Mouse (Mus musculus): ENCODE data around the gene Cep83. TPM values are rescaled to one million over a fixed set of nuclear protein-coding genes. Genes with fewer than 3 reads are reported as not detected.
"Not testable (repeated sequence)": the region's sequence is repeated elsewhere in the genome, so short reads cannot be mapped to it uniquely, and the experiment has no call there.

The Cep83 gene
- polyA plus RNA-seq, 1 experiment from 2014 or later, result 18.4 TPM

- Histone ChIP-seq H3K9me3 (replicated peaks; ENCODE audit: control insufficient read depth, low read length) (no peaks in the 10 kb centered on the region), H3K4me2 (ENCODE audit: low read length) (no peak overlapping the region), H3K4me1 (ENCODE audit: control insufficient read depth, insufficient read depth, low read length) (peaks cover 3% of the 10 kb centered on the region; the same call in 1 of the 2 replicates), H3K27me3 (replicated peaks; ENCODE audit: control insufficient read depth, insufficient read depth, low read length) (no peaks in the 10 kb centered on the region), H3K27ac (ENCODE audit: low read depth, low read length) (no peak overlapping the region), H3K36me3 (ENCODE audit: control insufficient read depth, insufficient read depth, low read length) (no peaks in the 10 kb centered on the region), H3K9ac (ENCODE audit: low read length) (no peak overlapping the region), H3K4me3 (ENCODE audit: low read depth, low read length) (no peak overlapping the region)
- no peak for ATAC-seq
- no peak for DNase-seq (ENCODE audit: low spot score)
- 97% methylated on average over 4 of the region's 4 CpGs for WGBS
These were observed 3.7 kb downstream of the Cep83 start for GRCm38 (mm10) chr10:94692163-94692562.

GRCm38 (mm10) chr10:94705643-94706258 lies 17.3 kb downstream of the Cep83 start:
- WGBS, result 86% methylated on average over 4 of the region's 4 CpGs

GRCm38 (mm10) chr10:94706695-94707094 lies 18.2 kb downstream of the Cep83 start:
- no peak overlapping the region for H3K4me2 ChIP-seq (ENCODE audit: low read length)
- no peak overlapping the region for H3K9ac ChIP-seq (ENCODE audit: low read length)
- H3K9me3 ChIP-seq (replicated peaks; ENCODE audit: control insufficient read depth, low read length), result no peaks in the 10 kb centered on the region
- WGBS, result 88% methylated on average over 2 of the region's 2 CpGs
- ATAC-seq, result no peak
- H3K36me3 ChIP-seq (ENCODE audit: control insufficient read depth, insufficient read depth, low read length), result no peaks in the 10 kb centered on the region
- no peak overlapping the region for H3K4me3 ChIP-seq (ENCODE audit: low read depth, low read length)
- no peak overlapping the region for H3K27ac ChIP-seq (ENCODE audit: low read depth, low read length)
- no peak for DNase-seq (ENCODE audit: low spot score)
- H3K27me3 ChIP-seq (replicated peaks; ENCODE audit: control insufficient read depth, insufficient read depth, low read length), result no peaks in the 10 kb centered on the region
- H3K4me1 ChIP-seq (ENCODE audit: control insufficient read depth, insufficient read depth, low read length), result peaks cover 2% of the 10 kb centered on the region; the same call in 1 of the 2 replicates

More at GRCm38 (mm10) chr10:94705643-94706258, 17.3 kb downstream of the Cep83 start:
- Histone ChIP-seq H3K27me3 (replicated peaks; ENCODE audit: control insufficient read depth, insufficient read depth, low read length) (no peaks in the 10 kb centered on the region), H3K9ac (ENCODE audit: low read length) (no peak overlapping the region), H3K9me3 (replicated peaks; ENCODE audit: control insufficient read depth, low read length) (no peaks in the 10 kb centered on the region), H3K4me1 (ENCODE audit: control insufficient read depth, insufficient read depth, low read length) (peaks cover 2% of the 10 kb centered on the region; the same call in 1 of the 2 replicates), H3K36me3 (ENCODE audit: control insufficient read depth, insufficient read depth, low read length) (no peaks in the 10 kb centered on the region), H3K4me2 (ENCODE audit: low read length) (no peak overlapping the region), H3K4me3 (ENCODE audit: low read depth, low read length) (no peak overlapping the region), H3K27ac (ENCODE audit: low read depth, low read length) (no peak overlapping the region)
- ATAC-seq (no peak), DNase-seq (ENCODE audit: low spot score) (no peak)

DNA sequence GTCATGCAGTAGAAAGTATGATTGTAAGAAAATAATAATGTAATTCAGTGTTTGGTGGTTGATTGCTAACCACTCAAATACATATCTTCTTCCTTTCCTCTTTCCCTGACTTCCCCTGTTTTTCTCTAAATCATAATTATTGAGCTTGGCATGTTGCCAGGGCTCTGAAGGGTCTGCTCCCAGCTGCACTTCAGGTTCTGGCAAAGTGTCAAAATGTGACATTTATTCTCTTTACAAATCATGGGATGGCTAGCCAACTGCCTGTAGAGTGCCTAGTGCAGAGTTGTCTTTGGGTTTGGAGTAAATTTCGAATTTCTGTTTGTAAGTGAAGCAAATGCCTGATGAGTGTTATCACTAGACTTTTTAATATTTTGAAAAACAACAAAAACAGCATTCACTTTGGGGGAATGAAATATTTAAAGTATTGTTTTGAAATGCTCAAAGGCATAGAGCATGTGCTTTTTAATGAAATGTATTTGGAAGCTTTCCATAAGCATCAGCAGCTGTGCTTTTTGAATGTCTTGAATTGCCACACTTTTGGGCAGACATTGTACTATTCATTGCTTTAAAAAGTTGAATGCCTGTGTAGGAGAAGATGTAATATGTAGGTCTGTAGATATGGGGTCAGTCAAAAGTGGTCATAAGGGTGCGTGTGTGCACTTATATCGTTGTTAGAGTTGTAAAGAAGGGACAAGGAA lies 21.3 kb downstream of the Cep83 start:
- no peak overlapping the region for H3K4me2 ChIP-seq (ENCODE audit: low read length)
- H3K9me3 ChIP-seq (replicated peaks; ENCODE audit: control insufficient read depth, low read length), result no peaks in the 10 kb centered on the region
- H3K27me3 ChIP-seq (replicated peaks; ENCODE audit: control insufficient read depth, insufficient read depth, low read length), result no peaks in the 10 kb centered on the region
- H3K4me1 ChIP-seq (ENCODE audit: control insufficient read depth, insufficient read depth, low read length), result peaks cover 2% of the 10 kb centered on the region; the same call in 1 of the 2 replicates
- 45% methylated on average over 3 of the region's 3 CpGs for WGBS
- H3K4me3 ChIP-seq (ENCODE audit: low read depth, low read length), result no peak overlapping the region
- peak overlapping the region; percentile 10; the same call in 1 of the 2 replicates for H3K27ac ChIP-seq (ENCODE audit: low read depth, low read length)
- no peaks in the 10 kb centered on the region for H3K36me3 ChIP-seq (ENCODE audit: control insufficient read depth, insufficient read depth, low read length)
- peak; percentile 93 for DNase-seq (ENCODE audit: low spot score)
- peak; percentile 90 for ATAC-seq
- H3K9ac ChIP-seq (ENCODE audit: low read length), result no peak overlapping the region

GRCm38 (mm10) chr10:94710320-94710695 lies 21.9 kb downstream of the Cep83 start:
- 83% methylated on average over 2 of the region's 2 CpGs for WGBS
- peaks cover 2% of the 10 kb centered on the region; the same call in 1 of the 2 replicates for H3K4me1 ChIP-seq (ENCODE audit: control insufficient read depth, insufficient read depth, low read length)
- no peak for DNase-seq (ENCODE audit: low spot score)

GRCm38 (mm10) chr10:94720300-94720699 lies 31.8 kb downstream of the Cep83 start:
- H3K4me3 ChIP-seq (ENCODE audit: low read depth, low read length), result no peak overlapping the region
- no peak for ATAC-seq

More at GRCm38 (mm10) chr10:94710320-94710695, 21.9 kb downstream of the Cep83 start:
- no peaks in the 10 kb centered on the region for H3K36me3 ChIP-seq (ENCODE audit: control insufficient read depth, insufficient read depth, low read length)
- H3K4me3 ChIP-seq (ENCODE audit: low read depth, low read length), result no peak overlapping the region
- no peak overlapping the region for H3K9ac ChIP-seq (ENCODE audit: low read length)
- no peak overlapping the region for H3K4me2 ChIP-seq (ENCODE audit: low read length)
- no peaks in the 10 kb centered on the region for H3K27me3 ChIP-seq (replicated peaks; ENCODE audit: control insufficient read depth, insufficient read depth, low read length)
- no peak for ATAC-seq
- H3K27ac ChIP-seq (ENCODE audit: low read depth, low read length), result peak overlapping the region; percentile 10; the same call in 1 of the 2 replicates
- no peaks in the 10 kb centered on the region for H3K9me3 ChIP-seq (replicated peaks; ENCODE audit: control insufficient read depth, low read length)

GRCm38 (mm10) chr10:94728053-94728452 lies 39.6 kb downstream of the Cep83 start:
- not testable (repeated sequence) for H3K27me3 ChIP-seq (replicated peaks; ENCODE audit: control insufficient read depth, insufficient read depth, low read length); H3K36me3 ChIP-seq (ENCODE audit: control insufficient read depth, insufficient read depth, low read length); H3K9me3 ChIP-seq (replicated peaks; ENCODE audit: control insufficient read depth, low read length); DNase-seq (ENCODE audit: low spot score); H3K4me1 ChIP-seq (ENCODE audit: control insufficient read depth, insufficient read depth, low read length); H3K4me2 ChIP-seq (ENCODE audit: low read length); ATAC-seq; H3K4me3 ChIP-seq (ENCODE audit: low read depth, low read length); H3K9ac ChIP-seq (ENCODE audit: low read length); H3K27ac ChIP-seq (ENCODE audit: low read depth, low read length)
- 80% methylated on average over 2 of the region's 2 CpGs for WGBS

More at GRCm38 (mm10) chr10:94720300-94720699, 31.8 kb downstream of the Cep83 start:
- DNase-seq (ENCODE audit: low spot score), result no peak
- Histone ChIP-seq H3K27ac (ENCODE audit: low read depth, low read length) (no peak overlapping the region), H3K9ac (ENCODE audit: low read length) (no peak overlapping the region), H3K36me3 (ENCODE audit: control insufficient read depth, insufficient read depth, low read length) (peaks cover 3% of the 10 kb centered on the region; the same call in 1 of the 2 replicates), H3K9me3 (replicated peaks; ENCODE audit: control insufficient read depth, low read length) (no peaks in the 10 kb centered on the region), H3K27me3 (replicated peaks; ENCODE audit: control insufficient read depth, insufficient read depth, low read length) (no peaks in the 10 kb centered on the region), H3K4me2 (ENCODE audit: low read length) (no peak overlapping the region), H3K4me1 (ENCODE audit: control insufficient read depth, insufficient read depth, low read length) (no peaks in the 10 kb centered on the region)
- 93% methylated on average over 6 of the region's 6 CpGs for WGBS

DNA sequence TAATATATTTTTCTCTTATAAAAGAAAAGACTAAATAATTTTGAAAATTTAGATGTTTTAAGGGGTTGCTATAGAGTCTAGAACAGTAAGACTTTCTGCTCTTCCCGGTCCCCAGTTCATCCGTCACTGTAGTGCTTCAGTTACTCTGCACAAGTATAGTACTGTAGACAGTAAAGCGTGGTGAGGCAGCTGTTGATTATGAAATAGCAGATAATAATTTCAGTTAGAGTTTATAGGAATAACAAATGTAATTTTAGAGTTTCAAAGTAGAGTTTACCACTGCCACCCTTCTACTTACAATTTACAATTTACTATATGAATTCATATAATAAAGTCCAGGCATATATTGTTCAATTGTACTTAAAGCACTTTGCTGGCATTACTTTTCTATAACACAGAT lies 42.0 kb downstream of the Cep83 start:
- Histone ChIP-seq H3K9ac (ENCODE audit: low read length) (no peak overlapping the region), H3K36me3 (ENCODE audit: control insufficient read depth, insufficient read depth, low read length) (no peaks in the 10 kb centered on the region), H3K4me2 (ENCODE audit: low read length) (no peak overlapping the region), H3K4me3 (ENCODE audit: low read depth, low read length) (no peak overlapping the region), H3K27me3 (replicated peaks; ENCODE audit: control insufficient read depth, insufficient read depth, low read length) (no peaks in the 10 kb centered on the region), H3K4me1 (ENCODE audit: control insufficient read depth, insufficient read depth, low read length) (no peaks in the 10 kb centered on the region), H3K9me3 (replicated peaks; ENCODE audit: control insufficient read depth, low read length) (no peaks in the 10 kb centered on the region), H3K27ac (ENCODE audit: low read depth, low read length) (no peak overlapping the region)
- ATAC-seq, result no peak
- no peak for DNase-seq (ENCODE audit: low spot score)
- 94% methylated on average over 3 of the region's 3 CpGs for WGBS

DNA sequence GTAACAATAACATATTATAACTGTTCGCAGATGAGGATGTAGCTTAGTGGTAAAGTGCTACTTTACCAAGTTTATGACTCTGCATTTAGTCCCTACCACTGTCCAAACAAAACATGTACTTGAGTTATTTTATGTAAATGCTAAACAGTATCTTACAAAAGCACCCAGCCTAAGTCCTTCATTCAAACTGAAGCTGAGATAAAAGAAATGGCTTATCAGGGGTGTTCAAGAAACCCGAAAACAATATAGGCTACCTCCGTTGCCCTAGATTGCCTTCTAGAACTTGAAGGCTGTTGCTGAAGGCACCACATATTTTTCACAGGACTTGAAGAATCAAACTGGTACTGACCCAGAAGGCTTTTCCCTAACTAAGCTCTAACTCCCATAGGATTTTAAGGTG lies 46.4 kb downstream of the Cep83 start:
- H3K36me3 ChIP-seq (ENCODE audit: control insufficient read depth, insufficient read depth, low read length), result no peaks in the 10 kb centered on the region
- no peaks in the 10 kb centered on the region for H3K27me3 ChIP-seq (replicated peaks; ENCODE audit: control insufficient read depth, insufficient read depth, low read length)
- no peaks in the 10 kb centered on the region for H3K9me3 ChIP-seq (replicated peaks; ENCODE audit: control insufficient read depth, low read length)
- DNase-seq (ENCODE audit: low spot score), result no peak
- no peak overlapping the region for H3K4me3 ChIP-seq (ENCODE audit: low read depth, low read length)
- 95% methylated on average over 3 of the region's 3 CpGs for WGBS
- no peak overlapping the region for H3K9ac ChIP-seq (ENCODE audit: low read length)
- H3K4me2 ChIP-seq (ENCODE audit: low read length), result no peak overlapping the region
- peaks cover 6% of the 10 kb centered on the region; the same call in 1 of the 2 replicates for H3K4me1 ChIP-seq (ENCODE audit: control insufficient read depth, insufficient read depth, low read length)
- H3K27ac ChIP-seq (ENCODE audit: low read depth, low read length), result no peak overlapping the region
- ATAC-seq, result no peak
